Mouse (Mus musculus) urinary bladder, adult 18-20 months (tissue): ENCODE data around the gene Slc25a30.

Source experiments
- DNase-seq, 2 experiments: peaks; one replicate each; pipeline ENCODE4 v3.0.0; 2022; ENCODE audit warnings: low spot score in 2 of 2, mixed read lengths in 2 of 2

Slc25a30 gene

GRCm38 (mm10) chr14:75747960-75748359 lies 38.9 kb downstream of the Slc25a30 start:
- no peak for DNase-seq

DNA sequence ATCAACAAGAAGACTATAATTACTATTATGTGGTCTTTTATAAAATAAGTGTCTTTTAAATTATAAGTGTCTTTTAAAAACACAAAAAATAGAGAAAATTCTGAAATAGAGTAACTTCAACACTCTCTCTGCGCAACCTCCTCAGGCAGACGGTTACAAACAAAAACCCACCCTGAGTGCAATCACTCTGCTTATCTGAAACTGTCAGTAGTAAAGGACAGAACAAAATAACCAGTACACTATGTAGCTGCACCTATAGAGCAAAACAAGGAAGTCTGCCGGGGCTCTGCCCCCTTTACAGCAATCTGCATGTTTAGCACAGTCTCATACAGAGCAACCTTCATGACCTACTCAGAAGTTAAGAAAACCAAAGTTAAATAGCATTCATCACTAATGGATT lies 44.9 kb downstream of the Slc25a30 start:
- DNase-seq: no peak

DNA sequence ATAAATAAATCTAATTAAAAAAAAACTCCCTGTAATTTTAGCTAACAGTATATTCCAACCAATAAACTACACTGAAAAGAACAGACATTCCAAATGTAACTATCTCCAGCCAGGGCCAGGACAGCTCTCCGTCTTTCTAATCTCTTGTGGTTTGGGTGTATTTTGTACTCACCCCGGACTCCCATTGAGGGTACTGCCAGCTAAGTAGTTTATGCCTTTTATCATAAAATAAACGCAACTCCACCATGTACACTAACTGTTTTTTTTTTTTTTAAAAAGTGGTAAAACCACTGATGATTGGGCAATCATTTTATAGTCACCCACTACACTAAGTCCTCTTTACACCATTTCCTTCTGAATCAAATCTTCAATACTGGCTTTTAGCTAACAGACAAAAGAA lies 51.2 kb downstream of the Slc25a30 start:
- no peak for DNase-seq

GRCm38 (mm10) chr14:75732631-75733030 lies 54.2 kb downstream of the Slc25a30 start:
- no peak for DNase-seq

DNA sequence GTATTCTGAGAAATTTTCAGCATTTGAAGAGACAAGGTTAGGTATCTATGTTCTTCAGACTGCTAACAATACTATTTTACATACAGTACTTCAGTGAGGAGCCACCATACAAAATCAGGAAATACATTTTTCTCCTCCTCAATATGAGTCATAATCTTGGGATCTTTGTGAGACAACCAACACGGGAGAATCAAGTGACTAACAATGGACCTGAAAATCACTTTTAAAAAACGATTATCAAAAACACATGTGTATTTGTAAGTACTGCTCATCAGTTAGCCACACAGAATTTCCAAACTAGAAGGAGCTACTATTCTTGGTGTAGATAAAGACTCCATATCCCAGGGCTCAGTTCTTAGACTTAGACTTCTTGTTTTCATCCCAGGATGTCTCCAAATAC lies 55.5 kb downstream of the Slc25a30 start:
- DNase-seq: no peak

DNA sequence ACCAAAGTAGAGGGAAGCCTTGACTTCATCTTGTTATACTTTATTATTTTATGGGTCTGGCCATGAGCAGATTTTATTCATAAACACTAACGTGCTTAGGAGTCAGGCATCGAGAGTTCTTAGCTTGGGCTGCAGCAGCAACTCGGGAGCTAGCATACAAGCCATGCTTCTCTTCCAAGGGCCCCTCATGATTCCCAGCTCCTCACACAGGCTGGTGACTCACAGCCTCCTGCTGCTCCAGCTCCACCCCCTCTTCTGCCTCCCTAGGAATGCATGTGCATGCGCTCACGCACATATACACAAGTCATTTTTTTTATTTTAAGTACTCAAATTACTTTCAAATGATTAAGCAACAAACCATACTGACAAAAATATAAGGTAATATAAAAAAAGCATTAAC lies 58.7 kb downstream of the Slc25a30 start:
- DNase-seq: no peak

DNA sequence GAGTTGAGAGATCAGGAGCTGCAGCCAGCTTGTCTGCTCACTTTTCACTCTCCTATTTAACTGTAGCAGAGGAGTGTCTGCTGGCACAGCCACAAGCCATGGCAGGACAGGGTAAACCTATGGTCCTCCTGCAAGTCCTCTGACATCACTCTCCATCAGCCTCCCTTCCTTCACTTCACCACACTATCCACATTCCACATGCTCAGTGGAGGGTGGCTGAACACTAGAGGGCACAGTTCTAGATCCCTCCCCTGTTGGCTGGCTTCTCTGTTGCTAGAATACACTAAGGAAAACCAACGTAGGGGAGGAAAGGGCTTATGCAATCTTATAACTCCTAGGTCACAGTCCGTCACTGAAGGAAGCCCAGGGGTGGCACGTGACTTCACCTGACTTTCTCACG lies 59.8 kb downstream of the Slc25a30 start:
- no peak for DNase-seq

GRCm38 (mm10) chr14:75722816-75723215 lies 64.0 kb downstream of the Slc25a30 start:
- no peak for DNase-seq

GRCm38 (mm10) chr14:75721977-75722563 lies 64.8 kb downstream of the Slc25a30 start:
- peak; percentile 6 to 8 for DNase-seq

- no peak for DNase-seq
Measured at GRCm38 (mm10) chr14:75720121-75720520, 66.7 kb downstream of the Slc25a30 start.

- DNase-seq: no peak
Measured at GRCm38 (mm10) chr14:75716410-75716809, 70.4 kb downstream of the Slc25a30 start.

DNA sequence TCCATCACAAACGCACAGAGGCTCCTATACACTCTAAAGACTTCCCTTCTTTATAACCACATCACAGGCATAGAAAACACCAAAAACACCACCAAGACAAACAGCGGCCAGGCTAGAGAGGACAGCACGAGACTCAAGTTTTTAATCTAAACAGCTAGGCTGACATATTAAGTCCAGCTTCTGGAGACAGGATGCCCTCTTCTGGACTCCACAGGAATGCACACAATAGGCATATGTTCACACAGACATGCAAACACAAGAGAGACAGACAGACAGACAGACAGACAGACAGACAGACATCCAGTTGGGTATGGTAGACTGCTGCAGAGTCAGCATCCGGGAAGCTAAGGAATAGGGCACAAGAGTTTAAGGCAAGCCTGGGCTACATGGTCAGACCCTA lies 73.2 kb downstream of the Slc25a30 start:
- DNase-seq: no peak

DNA sequence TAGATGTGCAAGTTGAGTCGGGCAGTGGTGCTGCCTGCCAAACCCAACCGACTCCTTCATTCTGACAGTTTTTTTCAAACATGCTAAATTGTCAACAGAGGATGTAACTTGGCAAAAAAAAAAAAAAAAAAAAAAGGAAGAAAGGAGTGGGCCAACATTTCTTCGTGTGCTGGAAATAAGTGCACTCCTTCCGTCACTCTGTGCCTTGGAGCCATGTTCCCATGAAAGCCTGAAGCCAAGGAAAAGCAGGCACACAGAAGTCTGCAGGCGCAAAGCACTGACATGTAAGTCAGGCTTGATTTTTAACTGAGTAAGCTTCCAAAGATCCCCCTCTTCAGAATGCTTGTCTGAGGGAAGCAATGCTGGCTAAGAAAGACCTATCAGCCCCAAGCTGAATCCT lies 74.2 kb downstream of the Slc25a30 start:
- DNase-seq: no peak

DNA sequence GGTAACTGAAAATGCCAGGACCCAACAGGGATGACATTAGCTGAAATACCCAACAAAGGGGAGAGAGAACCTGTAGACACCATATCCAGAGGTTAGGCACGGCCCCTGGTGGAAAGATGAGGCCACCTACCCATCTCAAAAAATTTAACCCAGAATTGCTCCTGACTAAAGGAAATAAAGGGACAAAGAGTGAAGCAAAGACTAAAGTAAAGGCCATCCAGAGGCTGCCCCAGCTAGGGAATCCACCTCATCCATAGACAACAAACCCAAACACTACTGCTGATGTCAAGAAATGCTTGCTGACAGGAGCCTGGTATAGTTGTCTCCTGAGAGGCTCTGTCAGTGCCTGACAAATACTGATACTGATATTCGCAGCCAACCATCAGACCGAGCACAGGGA lies 75.1 kb downstream of the Slc25a30 start:
- DNase-seq: no peak
